Mouse (Mus musculus) embryonic facial prominence, embryonic 13.5 days (tissue): ENCODE data around the gene Limk1. TPM values are rescaled to one million over a fixed set of nuclear protein-coding genes. Genes with fewer than 3 reads are reported as not detected.

Source experiments
- ATAC-seq: fragments of 200-750 bp; cut with Nextera tagmentation; 2 replicates; pipeline ENCODE4 v1.8.0; 2017; ENCODE audit warnings: low read depth; ENCODE audit not compliant: insufficient number of reproducible peaks, insufficient read depth, low FRiP score, low TSS enrichment
- H3K27ac ChIP-seq: fragments of 300-500 bp; sonication (generic); 2 replicates; pipeline ENCODE4 v1.5.1; 2015; ENCODE audit warnings: moderate library complexity, mild to moderate bottlenecking, inconsistent platforms
- H3K27me3 ChIP-seq: fragments of 300-500 bp; sonication (generic); 2 replicates; pipeline ENCODE4 v1.6.1; 2015; ENCODE audit warnings: mild to moderate bottlenecking, inconsistent platforms
- H3K36me3 ChIP-seq: fragments of 300-500 bp; sonication (generic); 2 replicates; pipeline ENCODE4 v1.6.1; 2015; ENCODE audit warnings: mild to moderate bottlenecking, inconsistent platforms
- H3K4me1 ChIP-seq: fragments of 300-500 bp; sonication (generic); 2 replicates; pipeline ENCODE4 v1.6.1; 2015; ENCODE audit warnings: inconsistent platforms
- H3K4me2 ChIP-seq: fragments of 300-500 bp; sonication (generic); 2 replicates; pipeline ENCODE4 v1.6.1; 2015; ENCODE audit warnings: moderate library complexity, mild to moderate bottlenecking, inconsistent platforms
- H3K4me3 ChIP-seq: fragments of 300-500 bp; sonication (generic); 2 replicates; pipeline ENCODE4 v1.5.1; 2015; ENCODE audit warnings: mild to moderate bottlenecking, inconsistent platforms
- H3K9ac ChIP-seq: fragments of 300-500 bp; sonication (generic); 2 replicates; pipeline ENCODE4 v1.6.1; 2015; ENCODE audit warnings: mild to moderate bottlenecking, inconsistent platforms
- H3K9me3 ChIP-seq: fragments of 300-500 bp; sonication (generic); 2 replicates; pipeline ENCODE4 v1.6.1; 2016; ENCODE audit warnings: inconsistent platforms
- WGBS: fragments of 180-500 bp; shearing (Covaris S2); methylation state at CpG from one replicate; pipeline ENCODE4 v1.1.7; 2015; ENCODE audit warnings: mixed read lengths; 5-methylcytosine and 5-hydroxymethylcytosine counted together
- polyA plus RNA-seq: library from polyadenylated mRNA; unstranded; fragments of >200 nt; fragmentation: Nextera tagmentation; extraction: Ambion mirVana; gene quantifications from 2 replicates; pipeline ENCODE4 v1.2.1, GENCODE M21; 2015

The Limk1 gene
- polyA plus RNA-seq, 1 experiment from 2014 or later: 11.6 TPM

DNA sequence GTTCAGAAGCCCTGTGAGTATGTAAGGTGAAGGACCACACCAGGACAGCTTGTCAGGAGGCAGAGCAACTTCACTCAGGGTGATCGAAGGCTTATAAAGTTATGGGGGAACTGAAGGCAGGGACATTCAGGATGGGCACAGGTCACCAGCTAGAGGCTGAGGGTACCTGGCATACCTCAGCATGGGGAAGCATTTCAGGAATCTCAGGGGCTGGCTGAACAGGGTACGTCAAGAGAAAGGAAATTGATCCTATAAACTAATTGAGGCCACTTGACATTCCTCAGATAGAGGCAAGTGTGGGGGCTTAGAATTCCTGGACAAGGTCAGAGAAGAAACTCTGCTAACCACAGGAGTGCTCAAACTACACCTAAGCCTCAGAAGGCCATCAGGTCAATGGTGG is 7.1 kb upstream of the Limk1 start:
- no peak overlapping the region for H3K4me2 ChIP-seq
- H3K9me3 ChIP-seq: no peaks in the 10 kb centered on the region
- no peak overlapping the region for H3K9ac ChIP-seq
- H3K36me3 ChIP-seq: no peaks in the 10 kb centered on the region
- H3K4me3 ChIP-seq: no peak overlapping the region
- H3K27ac ChIP-seq: no peak overlapping the region
- H3K4me1 ChIP-seq: peaks cover under 1% of the 10 kb centered on the region; the same call in 1 of the 2 replicates
- no peak for ATAC-seq
- H3K27me3 ChIP-seq: no peaks in the 10 kb centered on the region
- 52% methylated on average over 2 of the region's 2 CpGs for WGBS

DNA sequence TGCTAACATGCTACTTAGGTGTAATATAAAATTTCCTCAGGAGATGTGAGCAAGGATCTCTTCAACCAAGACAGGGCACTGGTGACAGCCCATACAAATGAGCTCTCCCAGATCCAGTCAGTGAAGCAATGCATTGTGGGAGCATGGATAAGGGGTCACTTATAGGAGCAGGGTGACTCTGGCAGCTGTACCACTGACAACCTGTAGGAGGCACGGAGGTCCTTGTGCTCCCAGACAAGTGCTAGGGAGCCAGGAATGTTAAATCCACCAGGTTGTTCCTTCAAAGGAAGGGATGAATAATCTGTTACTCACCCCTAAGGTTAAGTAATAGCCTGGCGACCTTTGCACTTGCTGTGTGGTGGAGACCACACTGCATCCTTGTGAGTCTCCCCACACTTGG is 6.7 kb upstream of the Limk1 start:
- no peak overlapping the region for H3K27ac ChIP-seq
- no peaks in the 10 kb centered on the region for H3K9me3 ChIP-seq
- H3K27me3 ChIP-seq: no peaks in the 10 kb centered on the region
- no peak overlapping the region for H3K4me2 ChIP-seq
- H3K9ac ChIP-seq: no peak overlapping the region
- no peak overlapping the region for H3K4me3 ChIP-seq
- no peaks in the 10 kb centered on the region for H3K4me1 ChIP-seq
- no peaks in the 10 kb centered on the region for H3K36me3 ChIP-seq
- no peak for ATAC-seq
- WGBS: 13% methylated on average over 2 of the region's 2 CpGs

DNA sequence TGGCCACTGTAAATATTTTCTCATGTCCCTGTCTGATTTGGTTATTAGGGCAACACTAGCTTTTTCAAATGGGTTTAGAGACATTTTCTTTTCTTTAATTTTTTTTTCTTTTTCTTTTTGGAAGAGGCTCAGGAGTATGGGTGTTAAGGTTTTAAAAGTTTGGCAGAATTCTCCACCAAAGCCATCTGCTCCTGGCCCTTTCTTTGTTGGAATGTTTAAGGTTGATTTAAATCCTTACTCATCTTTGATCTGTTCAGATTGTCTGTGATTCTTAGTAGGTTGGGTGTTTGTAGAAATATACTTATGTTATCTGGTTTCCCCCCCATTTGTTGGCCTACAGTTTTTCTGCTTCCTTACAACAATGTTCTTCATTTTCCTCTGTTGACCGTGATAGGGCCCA is 4.3 kb upstream of the Limk1 start:
- no peak for ATAC-seq
- Histone ChIP-seq H3K27me3 (no peaks in the 10 kb centered on the region), H3K27ac (no peak overlapping the region), H3K36me3 (no peaks in the 10 kb centered on the region), H3K4me1 (no peaks in the 10 kb centered on the region), H3K4me2 (no peak overlapping the region), H3K9me3 (no peaks in the 10 kb centered on the region), H3K9ac (no peak overlapping the region), H3K4me3 (no peak overlapping the region)
- WGBS: 94% methylated on average over 1 of the region's 1 CpGs

DNA sequence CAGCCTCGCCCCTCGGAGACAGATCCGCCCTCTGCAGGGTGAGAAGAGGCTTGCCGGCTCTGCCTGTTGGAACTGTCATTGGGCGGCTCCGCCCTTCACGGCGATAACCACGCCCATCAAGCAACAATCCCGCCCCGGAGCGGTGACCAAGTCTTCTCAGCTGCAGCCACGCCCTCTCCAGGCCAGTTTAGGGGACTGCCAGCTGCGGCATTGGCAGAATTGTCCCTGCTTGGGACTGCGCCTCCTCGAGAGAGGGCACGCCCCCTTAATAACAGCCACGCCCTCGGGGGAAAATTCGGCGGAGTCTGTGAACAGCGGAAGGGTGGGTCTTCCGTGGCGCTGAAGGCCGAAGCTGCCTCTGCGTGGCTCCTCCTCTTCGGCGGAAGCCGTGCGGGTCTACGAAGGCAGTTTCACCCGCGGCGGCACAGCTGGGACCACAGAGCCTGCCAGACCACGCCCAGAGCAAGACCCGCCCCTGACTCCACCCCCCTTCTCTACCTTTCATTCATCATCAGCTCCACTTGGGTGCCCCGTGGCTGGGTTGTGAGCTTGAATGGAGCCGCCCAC is 403 bp upstream of the Limk1 start:
- H3K4me1 ChIP-seq: peaks cover 9% of the 10 kb centered on the region
- H3K4me2 ChIP-seq: peak overlapping the region; percentile 82
- ATAC-seq: peak; percentile 96
- H3K27ac ChIP-seq: peak overlapping the region; percentile 69
- H3K9ac ChIP-seq: peak overlapping the region; percentile 57
- H3K4me3 ChIP-seq: peak overlapping the region; percentile 84
- no peaks in the 10 kb centered on the region for H3K27me3 ChIP-seq
- peaks cover 26% of the 10 kb centered on the region for H3K36me3 ChIP-seq
- whole genome bisulfite sequencing: under 1% methylated on average over 38 of the region's 38 CpGs
- no peaks in the 10 kb centered on the region for H3K9me3 ChIP-seq

DNA sequence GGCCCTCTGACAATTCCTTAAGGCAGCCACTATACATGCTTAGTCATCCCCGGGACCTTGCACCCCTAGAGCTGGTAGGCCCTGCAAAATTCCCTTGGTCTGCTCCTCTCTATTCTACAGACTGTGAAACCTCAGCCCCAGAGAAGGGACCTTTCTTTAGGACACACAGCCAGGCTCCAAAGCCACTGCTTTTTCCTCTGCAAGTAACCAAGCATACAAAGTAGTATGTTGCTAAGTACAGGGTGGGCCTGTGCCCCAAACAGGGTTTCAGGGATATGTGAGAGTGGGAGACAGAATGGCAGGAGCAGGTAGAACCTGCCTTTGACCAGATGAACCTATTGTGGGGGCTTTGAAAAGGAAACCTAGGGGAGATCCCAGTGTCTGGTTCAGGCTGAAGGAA is 1.2 kb downstream of the Limk1 start:
- no peak for ATAC-seq
- WGBS: 81% methylated on average over 1 of the region's 1 CpGs

DNA sequence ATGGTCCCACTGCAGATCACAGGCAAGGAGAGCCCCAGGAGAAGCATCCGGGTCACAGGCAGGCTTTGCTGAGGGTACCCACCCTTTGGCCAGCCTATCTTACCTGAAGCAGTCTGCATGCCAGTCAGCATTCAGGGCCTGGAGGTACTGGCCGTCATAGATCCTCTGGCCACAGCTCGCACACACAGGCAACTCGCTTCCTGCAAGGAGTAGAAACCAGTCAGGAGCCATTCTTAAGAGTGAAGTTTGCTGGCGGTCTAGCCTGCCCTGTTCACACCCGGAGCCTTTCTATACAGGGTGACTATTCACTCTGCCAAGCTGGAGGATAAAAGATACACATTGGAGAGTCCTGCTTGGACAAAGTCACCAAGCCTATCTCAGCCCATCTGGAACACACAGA is 1.9 kb downstream of the Limk1 start:
- WGBS: 88% methylated on average over 6 of the region's 6 CpGs
- Histone ChIP-seq H3K9ac (no peak overlapping the region), H3K36me3 (peaks cover 39% of the 10 kb centered on the region), H3K4me1 (peaks cover 9% of the 10 kb centered on the region), H3K9me3 (no peaks in the 10 kb centered on the region), H3K4me2 (no peak overlapping the region), H3K4me3 (no peak overlapping the region), H3K27ac (no peak overlapping the region), H3K27me3 (no peaks in the 10 kb centered on the region)
- no peak for ATAC-seq

More for the DNA sequence above, 1.2 kb downstream of the Limk1 start:
- Histone ChIP-seq H3K4me2 (peak overlapping the region; percentile 82), H3K4me1 (peaks cover 9% of the 10 kb centered on the region), H3K9ac (peak overlapping the region; percentile 88), H3K9me3 (no peaks in the 10 kb centered on the region), H3K36me3 (peaks cover 39% of the 10 kb centered on the region), H3K27me3 (no peaks in the 10 kb centered on the region), H3K27ac (no peak overlapping the region), H3K4me3 (peak overlapping the region; percentile 84)

DNA sequence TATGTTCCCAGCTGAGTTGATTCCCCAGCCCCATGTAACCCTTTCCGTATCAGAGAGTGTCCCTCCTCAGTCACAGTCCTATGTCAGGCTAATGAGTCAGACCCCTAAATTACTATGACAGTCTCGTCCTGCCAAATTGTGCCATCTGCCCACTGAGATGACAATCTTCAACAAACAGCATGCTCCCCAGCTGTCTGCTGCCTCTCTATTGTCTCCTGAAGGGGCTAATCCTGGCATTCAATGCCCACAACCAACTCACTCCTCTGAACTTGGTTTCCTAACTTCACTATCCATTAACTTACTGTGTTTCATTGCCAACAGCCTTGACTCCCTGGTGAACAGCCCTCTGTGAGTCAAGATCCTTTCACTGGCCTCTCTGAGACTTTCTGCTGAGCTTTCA is 4.0 kb downstream of the Limk1 start:
- ATAC-seq: no peak
- H3K4me2 ChIP-seq: no peak overlapping the region
- no peaks in the 10 kb centered on the region for H3K27me3 ChIP-seq
- H3K4me3 ChIP-seq: no peak overlapping the region
- 82% methylated on average over 2 of the region's 2 CpGs for WGBS
- peaks cover 13% of the 10 kb centered on the region for H3K4me1 ChIP-seq
- no peak overlapping the region for H3K27ac ChIP-seq
- no peaks in the 10 kb centered on the region for H3K9me3 ChIP-seq
- H3K9ac ChIP-seq: no peak overlapping the region
- peaks cover 47% of the 10 kb centered on the region for H3K36me3 ChIP-seq

DNA sequence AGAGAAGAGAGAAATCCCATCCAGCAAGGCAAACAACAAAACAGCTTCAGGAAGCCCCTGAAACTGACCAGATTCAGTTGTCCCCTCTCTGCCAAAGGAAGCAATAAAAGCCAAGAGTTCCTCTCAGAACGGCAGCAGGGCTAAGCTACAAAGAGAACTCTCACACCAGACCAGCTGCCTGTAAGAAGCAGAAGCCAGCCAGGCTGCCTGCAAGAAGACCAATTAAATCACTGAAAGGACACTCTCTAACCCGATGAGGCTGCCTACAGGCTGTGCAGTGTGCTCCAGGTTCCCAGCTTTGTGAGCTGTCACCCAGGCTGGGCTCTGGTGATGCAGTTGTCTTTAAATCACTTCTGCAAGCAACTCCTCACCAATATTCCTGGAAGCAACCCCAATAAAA is 4.6 kb downstream of the Limk1 start:
- Histone ChIP-seq H3K9ac (no peak overlapping the region), H3K27ac (no peak overlapping the region), H3K36me3 (peaks cover 47% of the 10 kb centered on the region), H3K4me1 (peaks cover 17% of the 10 kb centered on the region), H3K4me2 (no peak overlapping the region), H3K4me3 (no peak overlapping the region), H3K27me3 (no peaks in the 10 kb centered on the region), H3K9me3 (no peaks in the 10 kb centered on the region)
- 71% methylated on average over 2 of the region's 2 CpGs for WGBS
- ATAC-seq: no peak

DNA sequence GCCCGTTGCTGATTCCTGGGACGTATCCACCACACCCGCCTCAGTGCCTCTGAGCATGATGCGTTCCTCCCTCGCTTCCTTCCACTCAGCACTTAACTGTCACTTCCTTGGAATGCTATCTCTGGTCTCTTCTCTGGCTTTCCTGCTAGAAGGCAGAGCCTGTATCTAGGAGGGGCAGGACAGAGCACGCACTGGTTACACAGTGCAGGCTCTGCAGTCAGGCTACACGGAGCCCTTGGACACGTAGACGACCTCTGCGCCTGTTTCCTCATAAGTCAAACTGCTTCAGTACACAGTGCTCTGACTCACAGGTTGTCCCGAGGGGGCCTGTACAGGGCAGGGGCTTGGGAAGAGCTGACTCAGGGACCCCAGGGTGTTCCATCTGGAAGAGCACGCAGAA is 8.2 kb downstream of the Limk1 start:
- no peak overlapping the region for H3K9ac ChIP-seq
- no peak overlapping the region for H3K4me3 ChIP-seq
- peaks cover 34% of the 10 kb centered on the region for H3K36me3 ChIP-seq
- ATAC-seq: no peak
- H3K27me3 ChIP-seq: no peaks in the 10 kb centered on the region
- peaks cover 37% of the 10 kb centered on the region for H3K4me1 ChIP-seq
- H3K9me3 ChIP-seq: no peaks in the 10 kb centered on the region
- H3K4me2 ChIP-seq: no peak overlapping the region
- H3K27ac ChIP-seq: no peak overlapping the region
- whole genome bisulfite sequencing: 79% methylated on average over 12 of the region's 12 CpGs

DNA sequence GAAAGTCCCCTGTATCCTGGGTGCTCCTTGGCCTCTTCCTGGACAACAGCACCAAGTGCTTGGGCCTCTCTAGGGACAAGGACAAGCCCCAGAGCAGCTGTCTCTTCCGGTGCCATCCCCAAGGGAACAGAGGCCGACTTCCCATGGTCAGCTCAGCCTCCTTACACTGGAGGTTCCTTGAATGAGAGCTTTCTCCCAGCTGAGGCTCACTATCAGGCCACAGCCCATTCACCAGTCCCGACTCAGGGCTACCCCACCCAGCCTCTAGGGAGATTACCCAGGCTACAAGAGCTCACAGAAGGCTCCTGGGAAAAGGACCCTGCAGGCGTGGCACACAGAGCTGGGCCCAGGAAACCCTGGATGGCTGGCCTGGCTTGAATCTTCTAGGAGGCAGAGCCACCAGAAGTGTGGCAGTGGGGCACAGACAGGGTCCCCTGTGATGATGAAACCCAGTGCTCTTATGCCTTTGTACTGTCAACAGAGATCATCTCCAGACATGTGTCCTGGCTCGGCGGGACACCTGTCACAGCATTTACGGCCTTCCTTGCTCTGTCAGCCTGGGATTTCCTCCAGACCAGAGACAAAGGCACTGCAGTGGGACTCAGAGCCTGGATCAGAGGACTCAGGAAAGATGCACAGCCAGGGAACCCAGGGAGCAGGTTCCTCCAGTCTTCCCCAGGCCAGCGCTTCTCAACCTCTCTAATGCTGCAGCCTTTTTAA is 9.4 kb downstream of the Limk1 start:
- H3K36me3 ChIP-seq: peaks cover 27% of the 10 kb centered on the region
- H3K27ac ChIP-seq: peak overlapping the region; percentile 48; the same call in 1 of the 2 replicates
- ATAC-seq: no peak
- no peak overlapping the region for H3K4me3 ChIP-seq
- WGBS: 62% methylated on average over 8 of the region's 8 CpGs
- H3K4me2 ChIP-seq: no peak overlapping the region
- H3K4me1 ChIP-seq: peaks cover 40% of the 10 kb centered on the region
- 0 out of 2 replicates have a peak overlapping the region, but pooled peaks have one; percentile 32 for H3K9ac ChIP-seq
- H3K9me3 ChIP-seq: no peaks in the 10 kb centered on the region
- H3K27me3 ChIP-seq: no peaks in the 10 kb centered on the region

DNA sequence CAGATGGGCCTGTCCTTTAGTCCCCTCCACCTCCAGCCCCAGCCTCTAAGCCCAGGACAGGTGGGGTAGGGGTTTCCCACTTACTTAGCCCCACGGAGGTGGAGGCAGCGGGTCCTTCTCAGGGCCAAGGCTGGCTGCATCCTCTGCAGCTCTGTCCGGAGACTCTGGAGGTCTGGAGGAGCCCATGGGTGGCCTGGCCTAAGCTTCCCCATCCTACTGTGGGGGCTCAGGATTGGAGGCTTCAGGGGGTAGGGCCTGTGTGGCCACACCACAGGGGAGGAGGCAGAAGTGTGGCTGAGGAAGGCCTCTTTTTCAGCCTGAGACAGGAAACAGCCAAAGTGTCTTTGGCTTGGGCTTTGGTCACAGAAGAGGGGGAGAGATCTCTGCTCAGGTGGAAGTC is 10.4 kb downstream of the Limk1 start:
- Histone ChIP-seq H3K27ac (no peak overlapping the region), H3K9ac (0 out of 2 replicates have a peak overlapping the region, but pooled peaks have one; percentile 6), H3K4me2 (no peak overlapping the region), H3K4me3 (no peak overlapping the region), H3K36me3 (peaks cover 19% of the 10 kb centered on the region), H3K9me3 (no peaks in the 10 kb centered on the region), H3K4me1 (peaks cover 40% of the 10 kb centered on the region), H3K27me3 (no peaks in the 10 kb centered on the region)
- ATAC-seq: no peak
- WGBS: 72% methylated on average over 3 of the region's 3 CpGs

DNA sequence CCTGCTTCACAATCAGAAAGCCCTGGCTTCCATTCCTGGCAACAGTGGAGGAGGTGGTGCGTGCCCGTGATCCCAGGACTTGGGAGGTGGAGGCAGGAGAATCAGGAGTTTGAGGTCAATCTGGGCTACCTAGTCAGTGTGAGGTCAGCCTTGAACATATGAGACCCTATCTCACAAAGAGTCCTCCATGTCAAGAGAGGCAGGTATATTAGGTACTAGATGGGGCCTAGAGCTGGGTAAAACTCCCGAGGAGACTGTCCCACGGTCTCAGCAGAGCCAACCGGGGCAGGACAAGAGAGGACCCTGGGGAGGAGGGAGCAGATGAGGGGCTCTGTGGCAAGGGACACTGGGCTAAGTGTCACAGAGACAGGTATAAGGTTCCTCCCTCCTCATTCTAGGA is 10.9 kb downstream of the Limk1 start:
- Histone ChIP-seq H3K4me1 (peaks cover 40% of the 10 kb centered on the region), H3K4me2 (no peak overlapping the region), H3K36me3 (peaks cover 18% of the 10 kb centered on the region), H3K9ac (no peak overlapping the region), H3K27me3 (no peaks in the 10 kb centered on the region), H3K27ac (no peak overlapping the region), H3K4me3 (no peak overlapping the region), H3K9me3 (no peaks in the 10 kb centered on the region)
- ATAC-seq: no peak
- WGBS: 79% methylated on average over 5 of the region's 5 CpGs
